Mouse (Mus musculus) urinary bladder, postnatal 25 days (tissue): ENCODE measurements around the gene Cox5a.

Experiments
- DNase-seq: peaks from one replicate; pipeline ENCODE4 v3.0.0; 2022; ENCODE audit warnings: low spot score

Gene Cox5a

GRCm38 (mm10) chr9:57525516-57525915 is 4.4 kb downstream of the Cox5a start:
- DNase-seq = no peak

- no peak for DNase-seq
Measured at GRCm38 (mm10) chr9:57526435-57526834, 5.4 kb downstream of the Cox5a start.

GRCm38 (mm10) chr9:57531946-57532345 is 10.9 kb downstream of the Cox5a start:
- DNase-seq = no peak

GRCm38 (mm10) chr9:57536362-57536761 is 15.3 kb downstream of the Cox5a start:
- no peak for DNase-seq

GRCm38 (mm10) chr9:57537044-57537727 is 16.1 kb downstream of the Cox5a start, which contains the start of gene Fam219b:
TSS of gene Fam219b (plus strand) at chr9:57537528.
- DNase-seq = peak; percentile 89

GRCm38 (mm10) chr9:57537728-57538181 is 16.7 kb downstream of the Cox5a start:
- DNase-seq = peak; percentile 28

GRCm38 (mm10) chr9:57539550-57539949 is 18.5 kb downstream of the Cox5a start:
- DNase-seq = no peak

- no peak for DNase-seq
Measured at GRCm38 (mm10) chr9:57541312-57541711, 20.2 kb downstream of the Cox5a start.

- no peak for DNase-seq
Measured at GRCm38 (mm10) chr9:57543951-57544350, 22.9 kb downstream of the Cox5a start.

- DNase-seq = no peak
Measured at GRCm38 (mm10) chr9:57547287-57547686, 26.2 kb downstream of the Cox5a start.

GRCm38 (mm10) chr9:57547869-57548268 is 26.8 kb downstream of the Cox5a start:
- no peak for DNase-seq

GRCm38 (mm10) chr9:57549186-57549585 is 28.1 kb downstream of the Cox5a start:
- no peak for DNase-seq

GRCm38 (mm10) chr9:57550126-57550862 is 29.2 kb downstream of the Cox5a start:
- DNase-seq = no peak

GRCm38 (mm10) chr9:57552139-57552887 is 31.2 kb downstream of the Cox5a start, which contains the start of gene Mpi:
TSS of gene Mpi (minus strand) at chr9:57552763.
- peak; percentile 65 for DNase-seq

- DNase-seq = no peak
Measured at GRCm38 (mm10) chr9:57553119-57553518, 32.0 kb downstream of the Cox5a start.

GRCm38 (mm10) chr9:57554753-57555152 is 33.7 kb downstream of the Cox5a start:
- DNase-seq = no peak

GRCm38 (mm10) chr9:57557215-57557614 is 36.1 kb downstream of the Cox5a start:
- no peak for DNase-seq

- no peak for DNase-seq
Measured at GRCm38 (mm10) chr9:57558625-57559024, 37.6 kb downstream of the Cox5a start.

GRCm38 (mm10) chr9:57559568-57559967 is 38.5 kb downstream of the Cox5a start:
- no peak for DNase-seq

- DNase-seq = no peak
Measured at GRCm38 (mm10) chr9:57560263-57560662, 39.2 kb downstream of the Cox5a start.

GRCm38 (mm10) chr9:57560861-57561710 is 40.0 kb downstream of the Cox5a start, which contains the start of gene Scamp2:
TSS of gene Scamp2 (plus strand) at chr9:57560943.
- peak; percentile 94 for DNase-seq

GRCm38 (mm10) chr9:57561711-57562099 is 40.6 kb downstream of the Cox5a start:
- no peak for DNase-seq
